Mouse (Mus musculus): Measurements from ENCODE around the gene Pbx3.

GRCm38 (mm10) chr2:34169626-34170025 is 203.3 kb downstream of the Pbx3 start:
- TF ChIP-seq CTCF (IDR thresholded peaks at IDR 0.05) (no peak), POLR2A (IDR thresholded peaks at IDR 0.05; ENCODE audit: insufficient read depth, low read depth, low read length) (no peak)
